Mouse (Mus musculus): ENCODE data around the gene Sorcs3.

The Sorcs3 gene

GRCm38 (mm10) chr19:48371787-48372186 lies 166.0 kb downstream of the Sorcs3 start:
- no peak for DNase-seq (ENCODE audit: low read depth, low spot score)

- DNase-seq (ENCODE audit: low read depth, low spot score): no peak
Observed at GRCm38 (mm10) chr19:48378006-48378540, 172.2 kb downstream of the Sorcs3 start.

- no peak for DNase-seq (ENCODE audit: low read depth, low spot score)
Observed at GRCm38 (mm10) chr19:48391551-48391950, 185.7 kb downstream of the Sorcs3 start.

GRCm38 (mm10) chr19:48404774-48405495 lies 199.1 kb downstream of the Sorcs3 start:
- no peak for DNase-seq (ENCODE audit: low read depth, low spot score)

- DNase-seq (ENCODE audit: low read depth, low spot score): no peak
Observed at GRCm38 (mm10) chr19:48408221-48408620, 202.4 kb downstream of the Sorcs3 start.

GRCm38 (mm10) chr19:48411332-48411731 lies 205.5 kb downstream of the Sorcs3 start:
- no peak for DNase-seq (ENCODE audit: low read depth, low spot score)

GRCm38 (mm10) chr19:48413836-48414235 lies 208.0 kb downstream of the Sorcs3 start:
- DNase-seq (ENCODE audit: low read depth, low spot score): peak; percentile 65

GRCm38 (mm10) chr19:48418356-48418755 lies 212.5 kb downstream of the Sorcs3 start:
- DNase-seq (ENCODE audit: low read depth, low spot score): no peak

- no peak for DNase-seq (ENCODE audit: low read depth, low spot score)
Observed at GRCm38 (mm10) chr19:48429263-48429662, 223.4 kb downstream of the Sorcs3 start.

- no peak for DNase-seq (ENCODE audit: low read depth, low spot score)
Observed at GRCm38 (mm10) chr19:48429755-48430154, 223.9 kb downstream of the Sorcs3 start.

GRCm38 (mm10) chr19:48430328-48430727 lies 224.5 kb downstream of the Sorcs3 start:
- no peak for DNase-seq (ENCODE audit: low read depth, low spot score)

- DNase-seq (ENCODE audit: low read depth, low spot score): no peak
Observed at GRCm38 (mm10) chr19:48438450-48438849, 232.6 kb downstream of the Sorcs3 start.

- no peak for DNase-seq (ENCODE audit: low read depth, low spot score)
Observed at GRCm38 (mm10) chr19:48461141-48461540, 255.3 kb downstream of the Sorcs3 start.

- no peak for DNase-seq (ENCODE audit: low read depth, low spot score)
Observed at GRCm38 (mm10) chr19:48462426-48462825, 256.6 kb downstream of the Sorcs3 start.

- DNase-seq (ENCODE audit: low read depth, low spot score): no peak
Observed at GRCm38 (mm10) chr19:48463494-48463893, 257.7 kb downstream of the Sorcs3 start.

- no peak for DNase-seq (ENCODE audit: low read depth, low spot score)
Observed at GRCm38 (mm10) chr19:48467471-48467870, 261.6 kb downstream of the Sorcs3 start.

GRCm38 (mm10) chr19:48469791-48470410 lies 264.1 kb downstream of the Sorcs3 start:
- no peak for DNase-seq (ENCODE audit: low read depth, low spot score)

GRCm38 (mm10) chr19:48471927-48472326 lies 266.1 kb downstream of the Sorcs3 start:
- no peak for DNase-seq (ENCODE audit: low read depth, low spot score)

- DNase-seq (ENCODE audit: low read depth, low spot score): no peak
Observed at GRCm38 (mm10) chr19:48475784-48476410, 270.1 kb downstream of the Sorcs3 start.

GRCm38 (mm10) chr19:48478864-48479263 lies 273.0 kb downstream of the Sorcs3 start:
- DNase-seq (ENCODE audit: low read depth, low spot score): no peak

- DNase-seq (ENCODE audit: low read depth, low spot score): no peak
Observed at GRCm38 (mm10) chr19:48482946-48483345, 277.1 kb downstream of the Sorcs3 start.

GRCm38 (mm10) chr19:48491111-48491510 lies 285.3 kb downstream of the Sorcs3 start:
- DNase-seq (ENCODE audit: low read depth, low spot score): no peak
